Mouse (Mus musculus) liver, postnatal 0 days (tissue): ENCODE results near the gene Itgbl1.

Source experiments
- CTCF ChIP-seq: sonication (generic); IDR thresholded peaks from 2 replicates; pipeline ENCODE4 v1.5.1; 2016; ENCODE audit warnings: antibody characterized with exemption, low read depth
- EP300 ChIP-seq: IDR thresholded peaks from 2 replicates; pipeline ENCODE4 v1.6.1; 2016; ENCODE audit warnings: antibody characterized with exemption, low read depth, mild to moderate bottlenecking

GRCm38 (mm10) chr14:123742055-123742454 is 82.3 kb downstream of the Itgbl1 start:
- TF ChIP-seq CTCF (no peak), EP300 (no peak)
